Mouse (Mus musculus): ENCODE data around the gene Hmcn2.

- TF ChIP-seq CTCF (IDR thresholded peaks at IDR 0.05; ENCODE audit: low read depth) (no peak), EP300 (IDR thresholded peaks at IDR 0.05; ENCODE audit: low read depth) (no peak)
Measured at GRCm38 (mm10) chr2:31281138-31281537, 33.1 kb upstream of the Hmcn2 start.

Data from liver, postnatal 0 days (tissue).